Mouse (Mus musculus) cerebellum, adult 2 months (tissue): ENCODE measurements at regions not wholly inside any gene's neighbourhood (a gene's known extent, or its start where the extent isn't known, plus 50 kb on each side); places are given as distances from the start of the nearest gene placed in this dataset.
"Not testable (repeated sequence)": the region's sequence is repeated elsewhere in the genome, so short reads cannot be mapped to it uniquely, and the experiment has no call there.

Source experiments
- DNase-seq, 2 experiments: peaks; one replicate each; pipeline ENCODE4 v3.0.0; 2021
- H3K27ac ChIP-seq: fragments of 200-500 bp; 2 replicates; pipeline ENCODE4 v1.5.1; 2012; ENCODE audit warnings: low read length, control low read depth, inconsistent platforms; ENCODE audit not compliant: insufficient read depth
- H3K27me3 ChIP-seq: fragments of 200-500 bp; 2 replicates; pipeline ENCODE4 v1.6.1; 2012; ENCODE audit warnings: inconsistent platforms, mild to moderate bottlenecking, low read length, moderate library complexity; ENCODE audit not compliant: control insufficient read depth, insufficient read depth
- H3K4me1 ChIP-seq: fragments of 200-500 bp; 2 replicates; pipeline ENCODE4 v1.6.1; 2011; ENCODE audit warnings: low read length; ENCODE audit not compliant: control insufficient read depth, insufficient read depth
- H3K4me3 ChIP-seq: fragments of 200-500 bp; replicated peaks from 2 replicates; pipeline ENCODE3; 2011; ENCODE audit warnings: mild to moderate bottlenecking, low read depth, low read length, control low read depth; ENCODE audit not compliant: insufficient read depth
- CTCF ChIP-seq: fragments of 200-500 bp; IDR thresholded peaks from 2 replicates; pipeline ENCODE4 v1.5.1; 2011; ENCODE audit warnings: low read depth, mild to moderate bottlenecking, control low read depth, low read length, moderate library complexity, borderline replicate concordance; ENCODE audit not compliant: insufficient read depth
- POLR2A ChIP-seq: fragments of 200-500 bp; IDR thresholded peaks from 2 replicates; pipeline ENCODE4 v1.6.1; 2011; ENCODE audit warnings: low read length, control low read depth, borderline replicate concordance; ENCODE audit not compliant: insufficient read depth
- WGBS: fragments of 180-500 bp; shearing (Covaris S2); methylation state at CpG from one replicate; pipeline ENCODE4 v1.1.7; 2018; 5-methylcytosine and 5-hydroxymethylcytosine counted together

DNA sequence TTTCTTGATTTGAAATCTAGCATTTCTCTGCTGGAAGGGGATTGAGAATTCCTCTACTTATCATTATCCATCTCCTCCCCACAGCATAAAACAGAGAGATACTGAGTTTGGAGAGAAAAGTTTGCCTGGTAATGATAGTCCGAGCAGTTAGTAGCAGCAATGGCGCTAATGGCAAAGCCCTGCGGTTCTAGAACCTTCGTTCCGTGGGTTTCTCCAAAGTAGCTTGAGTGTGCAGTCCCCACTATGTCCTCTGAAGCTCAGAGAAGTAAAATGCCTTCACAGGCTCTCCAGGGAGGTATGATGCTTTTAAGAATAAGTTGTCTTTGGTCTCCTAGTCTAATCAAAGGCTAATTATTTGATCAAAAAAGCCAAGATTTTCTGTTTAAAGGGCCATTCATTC lies 280.5 kb downstream of the Trib2 start:
- WGBS: 93% methylated on average over 5 of the region's 5 CpGs
- TF ChIP-seq CTCF (no peak), POLR2A (no peak)
- DNase-seq: no peak
- Histone ChIP-seq H3K4me1 (no peaks in the 10 kb centered on the region), H3K4me3 (no peak overlapping the region), H3K27ac (no peak overlapping the region), H3K27me3 (no peaks in the 10 kb centered on the region; the same call in 1 of the 2 replicates)

GRCm38 (mm10) chr12:15535822-15536221 lies 280.9 kb downstream of the Trib2 start:
- WGBS: 2% methylated on average over 6 of the region's 6 CpGs
- Histone ChIP-seq H3K4me3 (no peak overlapping the region), H3K4me1 (no peaks in the 10 kb centered on the region), H3K27me3 (no peaks in the 10 kb centered on the region; the same call in 1 of the 2 replicates), H3K27ac (no peak overlapping the region)
- peak; percentile 52 to 69 for DNase-seq
- TF ChIP-seq POLR2A (no peak), CTCF (peak; percentile 83)

DNA sequence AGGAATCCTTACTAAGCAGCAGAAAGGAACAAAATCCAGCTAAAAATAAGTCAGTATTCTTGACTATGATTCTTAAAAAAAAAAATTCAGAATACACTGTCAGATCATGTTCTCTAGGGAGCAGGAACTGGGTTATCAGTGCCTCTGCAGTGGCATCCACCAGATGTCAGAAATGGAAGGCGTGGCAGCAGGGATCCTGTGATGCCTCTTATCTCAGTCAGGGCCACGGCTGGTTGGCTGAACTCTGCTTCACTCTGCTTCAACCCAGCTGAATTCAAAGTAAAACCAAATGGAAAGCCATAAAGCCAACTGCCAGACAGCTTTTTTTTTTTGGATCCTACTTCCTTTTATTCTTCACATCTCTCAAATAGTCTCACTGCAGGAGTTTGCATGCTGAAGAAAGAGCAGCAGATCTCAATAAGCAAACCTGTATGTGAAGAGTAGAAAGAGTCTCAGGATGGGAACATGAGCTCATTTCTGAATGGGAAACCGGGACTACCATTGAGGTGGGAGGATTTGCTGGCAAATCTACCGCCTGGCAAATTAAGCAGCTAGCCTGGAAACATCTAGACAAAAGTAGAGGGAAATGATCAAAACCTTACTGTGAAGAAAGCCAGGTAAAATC lies 295.8 kb downstream of the Trib2 start:
- H3K4me3 ChIP-seq: no peak overlapping the region
- no peak for DNase-seq
- TF ChIP-seq CTCF: no peak
- no peak for TF ChIP-seq POLR2A
- no peaks in the 10 kb centered on the region for H3K4me1 ChIP-seq
- H3K27ac ChIP-seq: no peak overlapping the region
- H3K27me3 ChIP-seq: no peaks in the 10 kb centered on the region; the same call in 1 of the 2 replicates
- WGBS: 47% methylated on average over 4 of the region's 4 CpGs

DNA sequence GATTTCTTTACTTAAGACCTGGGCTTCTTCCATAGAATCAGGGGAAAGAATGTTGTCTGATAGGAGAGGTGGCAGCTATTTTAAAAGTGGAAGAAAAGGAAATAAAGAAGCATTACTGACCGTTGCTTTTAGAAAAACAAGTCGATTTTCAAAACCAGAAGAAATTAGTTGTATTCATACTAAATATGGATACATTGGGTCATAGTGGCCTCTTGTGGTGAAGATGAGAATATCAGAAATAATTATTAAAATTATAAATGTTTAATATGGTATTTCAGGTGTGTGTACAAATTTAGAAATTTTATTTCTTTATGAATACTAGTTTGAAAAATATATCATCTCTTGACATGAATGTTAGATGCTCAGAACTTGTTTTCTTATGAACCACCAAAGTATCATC lies 304.7 kb downstream of the Trib2 start:
- WGBS: 12% methylated on average over 2 of the region's 2 CpGs
- no peak for DNase-seq
- TF ChIP-seq CTCF (no peak), POLR2A (no peak)
- Histone ChIP-seq H3K4me1 (no peaks in the 10 kb centered on the region), H3K27ac (no peak overlapping the region), H3K4me3 (no peak overlapping the region), H3K27me3 (no peaks in the 10 kb centered on the region)

GRCm38 (mm10) chr12:15507576-15507975 lies 309.1 kb downstream of the Trib2 start:
- DNase-seq: peak in 1 of 2 experiments; percentile 1
- Histone ChIP-seq H3K4me3 (no peak overlapping the region), H3K27ac (no peak overlapping the region), H3K4me1 (no peaks in the 10 kb centered on the region), H3K27me3 (no peaks in the 10 kb centered on the region)
- TF ChIP-seq POLR2A (no peak), CTCF (no peak; the same call in 1 of the 2 replicates)
- WGBS: 19% methylated on average over 7 of the region's 7 CpGs

DNA sequence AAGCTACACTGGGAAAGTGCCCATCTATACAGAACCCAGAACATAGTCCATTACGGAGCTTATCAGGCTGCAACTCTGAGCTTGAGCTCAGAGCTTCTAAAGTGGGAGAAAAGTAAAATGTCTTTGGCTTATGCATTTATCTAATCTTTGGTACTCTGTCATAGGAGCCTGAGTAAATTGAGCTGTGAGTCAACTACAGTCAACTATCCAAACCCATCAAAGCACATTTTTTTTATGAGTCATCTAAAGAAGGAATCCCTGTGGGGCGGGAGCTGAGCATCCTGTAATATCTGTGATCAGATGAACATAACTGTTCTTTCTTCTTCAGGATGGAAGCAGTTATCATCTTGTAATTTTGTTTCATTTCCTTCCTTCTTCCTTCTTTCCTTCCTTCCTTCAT lies 323.1 kb downstream of the Trib2 start:
- no peak overlapping the region for H3K4me3 ChIP-seq
- DNase-seq: no peak
- H3K27ac ChIP-seq: no peak overlapping the region
- no peak for TF ChIP-seq CTCF
- no peak for TF ChIP-seq POLR2A
- H3K27me3 ChIP-seq: no peaks in the 10 kb centered on the region
- H3K4me1 ChIP-seq: no peaks in the 10 kb centered on the region
- 96% methylated on average over 2 of the region's 2 CpGs for WGBS

DNA sequence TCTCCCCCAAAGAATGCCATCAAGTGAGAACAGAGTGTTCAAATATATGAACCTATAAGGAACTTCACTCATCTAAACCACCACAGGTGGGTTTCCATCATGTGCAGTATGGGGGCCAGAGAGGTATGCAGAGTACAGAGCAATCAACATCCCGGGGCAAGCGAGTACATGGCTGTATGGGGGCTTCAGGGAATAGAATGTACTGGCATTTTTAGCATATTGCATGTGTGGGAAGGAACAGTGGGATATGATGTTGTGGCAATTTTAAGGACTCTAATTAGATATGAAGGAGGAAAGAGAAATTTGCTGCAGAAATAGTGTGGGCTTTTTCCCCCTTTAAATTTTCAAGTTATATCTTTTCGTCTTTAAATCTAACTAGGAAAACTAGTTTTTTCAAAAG lies 344.0 kb downstream of the Trib2 start:
- 91% methylated on average over 3 of the region's 3 CpGs for WGBS
- Histone ChIP-seq H3K27me3 (no peaks in the 10 kb centered on the region), H3K4me3 (no peak overlapping the region), H3K27ac (no peak overlapping the region), H3K4me1 (no peaks in the 10 kb centered on the region)
- DNase-seq: no peak
- TF ChIP-seq CTCF (no peak), POLR2A (no peak)

DNA sequence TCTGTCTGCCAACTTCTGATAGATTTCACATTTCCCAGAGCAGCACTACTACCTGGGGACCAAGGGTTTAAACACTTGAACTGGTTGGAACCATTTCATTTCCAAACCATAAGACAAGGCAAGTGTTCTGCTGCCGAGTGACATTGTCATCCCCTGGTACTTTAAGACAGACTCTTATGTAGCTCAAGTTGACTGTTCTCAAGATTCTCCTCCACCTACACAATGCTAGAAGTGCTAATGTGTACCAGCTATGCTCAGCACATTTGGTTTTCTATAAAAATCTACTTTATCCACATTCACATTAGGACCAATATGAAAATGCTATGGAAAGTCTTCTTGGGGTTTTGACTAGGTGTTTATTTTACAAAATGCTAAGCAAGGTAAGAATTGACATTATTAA lies 357.3 kb downstream of the Trib2 start:
- no peak for DNase-seq
- Histone ChIP-seq H3K27ac (no peak overlapping the region), H3K27me3 (no peaks in the 10 kb centered on the region)

DNA sequence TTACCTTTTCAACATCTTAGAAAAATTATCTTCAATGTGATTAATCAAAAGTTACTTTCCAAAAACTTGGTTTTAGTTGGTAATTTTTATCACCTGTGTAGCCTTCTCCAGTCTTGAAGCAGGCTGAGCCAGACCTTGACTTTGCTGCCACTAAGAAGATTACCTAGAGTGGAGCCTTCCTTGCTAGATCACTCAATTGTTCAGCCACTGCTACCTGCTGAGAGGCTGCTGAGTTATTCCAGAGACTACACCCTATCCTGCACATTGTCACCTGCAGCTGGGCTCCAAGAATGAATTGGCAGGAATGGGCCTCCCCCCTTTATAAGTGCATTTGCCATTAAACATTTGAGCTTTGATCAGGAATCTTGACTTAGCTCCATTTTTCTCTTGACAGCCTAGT lies 360.4 kb downstream of the Trib2 start:
- not testable (repeated sequence) for DNase-seq, H3K4me3 ChIP-seq, H3K4me1 ChIP-seq, H3K27me3 ChIP-seq, H3K27ac ChIP-seq

More for the DNA sequence above, 357.3 kb downstream of the Trib2 start:
- H3K4me3 ChIP-seq: no peak overlapping the region
- H3K4me1 ChIP-seq: no peaks in the 10 kb centered on the region
- TF ChIP-seq CTCF (no peak), POLR2A (no peak)
- 35% methylated on average over 1 of the region's 1 CpGs for WGBS
